In genomic region chr8:73161994-73162393, GRCm38 (mm10) we compare ENCODE assay signal across 10 mouse cellular contexts.
DNase-seq lines count a peak whose midpoint lies in the region; ATAC-seq lines count a peak whose summit lies in the region.
"Had no signal": no experiment of that assay in that cellular context is flagged by ENCODE, and none has a peak within 500 bp of the region (broad histone marks: within the 10 kb centered on the region; RNA-seq: fewer than 3 reads in every experiment).

No protein-coding gene starts in this region.

- no peak overlapping the region for H3K4me2 ChIP-seq in hindbrain, embryonic 16.5 days (ENCODE audit: low read length)
- no peak overlapping the region for H3K4me2 ChIP-seq in hindbrain, embryonic 13.5 days
- H3K4me2 ChIP-seq in neural tube, embryonic 15.5 days: no peak overlapping the region
- no peak overlapping the region for H3K4me2 ChIP-seq in midbrain, embryonic 16.5 days (ENCODE audit: low read length)

- no peaks in the 10 kb centered on the region for H3K4me1 ChIP-seq in hindbrain, embryonic 16.5 days (ENCODE audit: control insufficient read depth, insufficient read depth, low read depth, low read length)
- no peaks in the 10 kb centered on the region for H3K4me1 ChIP-seq in hindbrain, embryonic 13.5 days (replicated peaks)
- no peaks in the 10 kb centered on the region for H3K4me1 ChIP-seq in neural tube, embryonic 15.5 days
- H3K4me1 ChIP-seq in midbrain, embryonic 16.5 days (ENCODE audit: control insufficient read depth, insufficient read depth, low read length): no peaks in the 10 kb centered on the region; the same call in 1 of the 2 replicates

- H3K27ac ChIP-seq in hindbrain, embryonic 16.5 days (ENCODE audit: low read depth, low read length): no peak overlapping the region
- no peak overlapping the region for H3K27ac ChIP-seq in hindbrain, embryonic 13.5 days
- no peak overlapping the region for H3K27ac ChIP-seq in neural tube, embryonic 15.5 days (replicated peaks)
- no peak overlapping the region for H3K27ac ChIP-seq in midbrain, embryonic 16.5 days (ENCODE audit: low read length)

- H3K9me3 ChIP-seq in hindbrain, embryonic 16.5 days (ENCODE audit: control insufficient read depth, low read length): no peaks in the 10 kb centered on the region
- no peaks in the 10 kb centered on the region for H3K9me3 ChIP-seq in hindbrain, embryonic 13.5 days
- H3K9me3 ChIP-seq in neural tube, embryonic 15.5 days (replicated peaks): no peaks in the 10 kb centered on the region
- H3K9me3 ChIP-seq in midbrain, embryonic 16.5 days (replicated peaks; ENCODE audit: control insufficient read depth, low read length, poor library complexity, severe bottlenecking): 0 out of 2 replicates have a peak, but pooled peaks cover 2% of the 10 kb centered on the region

- ATAC-seq in hindbrain, embryonic 16.5 days: peak; percentile 45
- ATAC-seq in hindbrain, embryonic 13.5 days (ENCODE audit: low FRiP score): no peak
- peak; percentile 41; the same call in 1 of the 2 replicates for ATAC-seq in neural tube, embryonic 15.5 days (ENCODE audit: low FRiP score)
- ATAC-seq in midbrain, embryonic 16.5 days: peak; percentile 60; the same call in 1 of the 2 replicates

- H3K36me3 ChIP-seq in hindbrain, embryonic 16.5 days (ENCODE audit: control insufficient read depth, insufficient read depth, low read length): no peaks in the 10 kb centered on the region
- no peaks in the 10 kb centered on the region for H3K36me3 ChIP-seq in hindbrain, embryonic 13.5 days
- H3K36me3 ChIP-seq in neural tube, embryonic 15.5 days: no peaks in the 10 kb centered on the region
- H3K36me3 ChIP-seq in midbrain, embryonic 16.5 days (ENCODE audit: control insufficient read depth, insufficient read depth, low read length): no peaks in the 10 kb centered on the region

- H3K9ac ChIP-seq in hindbrain, embryonic 16.5 days (ENCODE audit: low read depth, low read length): no peak overlapping the region
- no peak overlapping the region for H3K9ac ChIP-seq in hindbrain, embryonic 13.5 days
- H3K9ac ChIP-seq in neural tube, embryonic 15.5 days (replicated peaks): no peak overlapping the region
- H3K9ac ChIP-seq in midbrain, embryonic 16.5 days (ENCODE audit: low read depth, low read length): no peak overlapping the region

- WGBS in hindbrain, embryonic 16.5 days: 75% methylated on average over 3 of the region's 3 CpGs
- 82% methylated on average over 3 of the region's 3 CpGs for WGBS in hindbrain, embryonic 13.5 days
- 77% methylated on average over 3 of the region's 3 CpGs for whole genome bisulfite sequencing in neural tube, embryonic 15.5 days
- 88% methylated on average over 3 of the region's 3 CpGs for WGBS in midbrain, embryonic 16.5 days

- DNase-seq in adrenal gland, postnatal 25 days: peak; percentile 1
- no peak for DNase-seq in adrenal gland, adult 8-10 months
- DNase-seq in neural tube, embryonic 10.5 days (ENCODE audit: extremely low spot score, low spot score): no peak
- DNase-seq in cerebellum, adult 9-11 months: no peak
- DNase-seq: gastrocnemius, postnatal 36 days; kidney, adult 18-20 months had no signal

- no peaks in the 10 kb centered on the region for H3K27me3 ChIP-seq in hindbrain, embryonic 16.5 days (replicated peaks; ENCODE audit: control insufficient read depth, insufficient read depth, low read length)
- H3K27me3 ChIP-seq in hindbrain, embryonic 13.5 days: no peaks in the 10 kb centered on the region
- H3K27me3 ChIP-seq in neural tube, embryonic 15.5 days (replicated peaks): no peaks in the 10 kb centered on the region
- H3K27me3 ChIP-seq in midbrain, embryonic 16.5 days (ENCODE audit: control insufficient read depth, insufficient read depth, low read depth, low read length): no peaks in the 10 kb centered on the region

- H3K4me3 ChIP-seq in hindbrain, embryonic 16.5 days (ENCODE audit: low read length): no peak overlapping the region
- H3K4me3 ChIP-seq in hindbrain, embryonic 13.5 days: no peak overlapping the region
- no peak overlapping the region for H3K4me3 ChIP-seq in neural tube, embryonic 15.5 days (replicated peaks)
- no peak overlapping the region for H3K4me3 ChIP-seq in midbrain, embryonic 16.5 days (ENCODE audit: low read depth, low read length)
